ENCODE assay signal across 8 mouse cellular contexts in the genomic region with DNA sequence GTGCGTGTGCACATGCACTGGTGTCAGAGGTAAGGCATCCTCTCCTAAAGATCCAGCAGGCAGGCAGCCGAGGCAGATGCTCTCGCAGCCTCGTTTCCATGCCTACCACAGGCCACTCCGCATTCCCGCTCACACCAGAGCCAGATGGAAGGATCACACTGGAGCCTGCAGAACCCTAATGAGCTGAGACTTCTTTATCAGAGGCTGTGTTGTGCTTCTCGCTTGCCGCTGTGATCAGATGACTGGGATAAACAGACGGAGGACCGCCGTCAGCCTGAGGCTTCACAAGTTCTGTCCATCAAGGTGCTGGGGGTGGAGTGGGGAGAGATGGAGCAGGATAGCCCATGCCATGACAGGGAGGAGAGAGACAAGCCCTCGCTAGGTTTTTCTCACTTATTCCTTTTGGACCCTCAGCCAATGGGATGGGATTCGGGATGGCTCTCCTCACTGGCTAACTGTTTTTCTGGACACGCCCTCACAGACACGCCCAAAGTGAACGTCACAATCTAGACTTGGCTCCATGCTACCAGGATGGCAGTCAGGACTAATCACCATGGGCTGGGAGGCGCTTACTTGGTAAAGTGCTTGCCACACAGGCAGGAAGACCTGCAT. TPM values are rescaled to one million over a fixed set of nuclear protein-coding genes. Genes with fewer than 3 reads are reported as not detected.
A peak's percentile ranks its signal among the peaks of the same experiment; 100 is the strongest.
DNase-seq lines count a peak whose midpoint lies in the region; ATAC-seq lines count a peak whose summit lies in the region.

No protein-coding gene starts in this region.

- ATAC-seq in embryonic facial prominence, embryonic 15.5 days (ENCODE audit: insufficient number of reproducible peaks, low FRiP score, low TSS enrichment, low read depth) = peak; percentile 34; the same call in 1 of the 2 replicates
- peak; percentile 50; the same call in 1 of the 2 replicates for ATAC-seq in neural tube, embryonic 12.5 days (ENCODE audit: low FRiP score, low read depth)

- 29% methylated on average over 17 of the region's 17 CpGs for WGBS in embryonic facial prominence, embryonic 15.5 days
- 26% methylated on average over 17 of the region's 17 CpGs for WGBS in neural tube, embryonic 12.5 days

- 0 out of 2 replicates have a peak, but pooled peaks cover 3% of the 10 kb centered on the region for H3K4me1 ChIP-seq in embryonic facial prominence, embryonic 15.5 days
- 0 out of 2 replicates have a peak, but pooled peaks cover 6% of the 10 kb centered on the region for H3K4me1 ChIP-seq in neural tube, embryonic 12.5 days

- H3K27ac ChIP-seq in embryonic facial prominence, embryonic 15.5 days (replicated peaks) = no peak overlapping the region
- H3K27ac ChIP-seq in neural tube, embryonic 12.5 days = no peak overlapping the region

- no peak overlapping the region for H3K4me2 ChIP-seq in embryonic facial prominence, embryonic 15.5 days (replicated peaks)
- peak overlapping the region; percentile 36 for H3K4me2 ChIP-seq in neural tube, embryonic 12.5 days (replicated peaks)

- H3K9ac ChIP-seq in embryonic facial prominence, embryonic 15.5 days = no peak overlapping the region
- no peak overlapping the region for H3K9ac ChIP-seq in neural tube, embryonic 12.5 days

- H3K36me3 ChIP-seq in embryonic facial prominence, embryonic 15.5 days = no peaks in the 10 kb centered on the region
- no peaks in the 10 kb centered on the region for H3K36me3 ChIP-seq in neural tube, embryonic 12.5 days

- DNase-seq in cerebellum, adult 18-20 months = peak; percentile 41 to 58
- no peak for DNase-seq in cerebellum, adult 11-12 months
- peak; percentile 86 for DNase-seq in 416B (ENCODE audit: low read depth)
- peak; percentile 65 for DNase-seq in layer of hippocampus, adult 9-10 months (ENCODE audit: low spot score)
- no peak for DNase-seq in urinary bladder, postnatal 4 days (ENCODE audit: low spot score in 2 of 2)
- DNase-seq in thymus, adult 18-20 months = no peak

- no peaks in the 10 kb centered on the region for H3K9me3 ChIP-seq in embryonic facial prominence, embryonic 15.5 days (replicated peaks)
- no peaks in the 10 kb centered on the region for H3K9me3 ChIP-seq in neural tube, embryonic 12.5 days

- H3K27me3 ChIP-seq in embryonic facial prominence, embryonic 15.5 days = no peaks in the 10 kb centered on the region
- H3K27me3 ChIP-seq in neural tube, embryonic 12.5 days (replicated peaks) = no peaks in the 10 kb centered on the region

- no peak overlapping the region for H3K4me3 ChIP-seq in embryonic facial prominence, embryonic 15.5 days (replicated peaks)
- no peak overlapping the region for H3K4me3 ChIP-seq in neural tube, embryonic 12.5 days

RNA-seq across cellular contexts. Expression of a gene that starts 47.3 kb away (rescaled TPM):
- 9.7 and 11.2 TPM in 2 replicates for polyA plus RNA-seq in embryonic facial prominence, embryonic 15.5 days (2015; fragmentation: Nextera tagmentation; extraction: Ambion mirVana)
- polyA plus RNA-seq in neural tube, embryonic 12.5 days (2016; fragmentation: Nextera tagmentation; extraction: Ambion mirVana) = 0.29 and 0.66 TPM in 2 replicates

Comparison
In these comparisons a context has a peak if more than half of its experiments do, and no peak if none do; other contexts are left out.
1. DNase-seq: peak in cerebellum, adult 18-20 months (2 of 2), 416B (single experiment) and layer of hippocampus, adult 9-10 months (single experiment); none in cerebellum, adult 11-12 months (single experiment), urinary bladder, postnatal 4 days (0 of 2) and thymus, adult 18-20 months (0 of 2).